Mouse (Mus musculus) E14TG2a.4 (cell line): ENCODE data around the gene Rhod.

Experiments used
- CTCF ChIP-seq: conservative IDR thresholded peaks from 2 replicates; pipeline ENCODE4 v1.5.1; 2014; ENCODE audit warnings: low read length
- NANOG ChIP-seq: IDR thresholded peaks from 2 replicates; pipeline ENCODE4 v1.6.1; 2014; ENCODE audit warnings: borderline replicate concordance, low read length, mixed read lengths

DNA sequence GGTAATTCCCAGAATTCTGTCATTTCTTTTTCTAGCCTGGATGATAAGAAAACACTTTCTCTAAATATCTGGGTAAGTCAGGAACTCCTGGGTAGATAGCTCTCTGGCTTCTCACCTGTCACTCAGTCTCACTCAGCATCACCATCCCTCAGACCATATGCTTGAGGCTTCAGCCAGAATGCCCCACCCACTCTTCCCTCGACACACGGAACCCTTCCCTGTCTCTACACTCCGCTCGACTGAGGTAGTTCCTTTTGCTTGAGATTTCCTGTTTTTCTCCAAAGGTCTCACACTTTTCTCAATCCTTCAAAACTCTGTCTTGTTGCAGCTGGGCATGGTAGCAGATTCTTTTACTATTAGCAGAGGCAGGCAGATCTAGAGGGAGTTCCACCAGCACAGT is 42.1 kb upstream of the Rhod start:
- TF ChIP-seq CTCF (no peak), NANOG (no peak)
